Mouse (Mus musculus): ENCODE data around the gene Gm17387.

The Gm17387 gene

DNA sequence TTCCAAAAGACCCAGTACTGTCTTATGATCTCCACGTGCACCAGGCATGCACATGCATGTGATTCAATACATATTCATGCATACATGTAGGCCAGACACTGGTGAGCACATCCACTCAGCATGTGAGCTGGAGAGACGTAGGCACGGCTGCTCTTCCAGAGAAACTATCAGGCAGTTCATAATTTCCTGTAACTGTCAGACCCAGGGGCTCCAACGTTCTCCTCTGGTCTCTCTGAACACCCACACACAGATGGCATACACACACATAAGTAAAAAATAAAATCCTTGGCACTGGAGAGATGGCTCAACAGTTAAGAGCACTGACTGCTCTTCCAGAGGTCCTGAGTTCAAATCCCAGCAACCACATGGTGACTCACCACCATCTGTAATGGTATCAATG lies 44.9 kb downstream of the Gm17387 start:
- no peak for DNase-seq (ENCODE audit: low spot score)

- DNase-seq (ENCODE audit: low spot score) = no peak
Measured at GRCm38 (mm10) chr7:141077841-141078240, 48.9 kb downstream of the Gm17387 start, which contains the start of gene Pkp3. Gene Pkp3, plus strand, starts transcription at chr7:141078218.

- DNase-seq (ENCODE audit: low spot score) = no peak
Measured at GRCm38 (mm10) chr7:141078876-141079275, 49.9 kb downstream of the Gm17387 start.

Measured in embryo, embryonic 10 days (tissue).